Mouse (Mus musculus): ENCODE measurements at regions not wholly inside any gene's neighbourhood (a gene's known extent, or its start where the extent isn't known, plus 50 kb on each side); places are given as distances from the start of the nearest gene placed in this dataset.

GRCm38 (mm10) chr6:31159240-31159639, 200.4 kb upstream of the Klf14 start:
- no peak for DNase-seq (ENCODE audit: low spot score in 2 of 2)

DNA sequence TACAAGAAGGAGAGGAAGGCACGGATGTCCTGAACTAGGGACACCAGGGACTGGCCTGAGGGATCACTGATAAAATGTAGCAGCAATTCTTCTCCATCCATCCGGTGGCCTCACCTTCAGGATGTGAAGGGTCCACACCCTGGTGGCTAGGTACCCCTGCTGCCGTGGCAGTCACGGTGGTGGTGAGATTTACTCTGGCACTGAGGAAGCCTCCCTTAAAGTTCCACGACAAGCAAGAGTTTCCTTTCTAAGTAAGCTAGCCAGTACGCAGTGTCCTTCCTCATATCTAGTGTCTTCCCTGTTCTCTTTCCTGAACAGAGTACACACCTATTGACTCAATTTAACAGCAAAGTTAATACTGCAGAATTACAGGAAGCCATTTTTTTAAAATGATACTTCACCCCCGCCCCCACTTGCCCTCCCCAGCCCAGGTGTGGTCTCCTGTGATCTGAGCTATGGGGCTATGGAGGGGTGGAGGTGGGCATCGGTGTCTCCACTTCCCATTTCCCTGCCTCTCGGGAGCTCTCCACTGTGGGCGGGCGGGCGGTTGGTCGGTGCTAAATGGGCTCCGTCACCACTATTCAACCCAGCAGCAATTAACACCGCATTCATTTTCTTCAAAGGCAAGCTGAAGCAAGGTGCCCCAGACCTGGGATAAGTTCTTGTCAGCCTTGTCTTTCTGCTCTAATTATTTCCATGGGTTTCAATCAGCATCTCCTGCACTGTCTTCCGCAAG, 201.2 kb upstream of the Klf14 start:
- DNase-seq (ENCODE audit: low spot score in 2 of 2) = no peak

DNA sequence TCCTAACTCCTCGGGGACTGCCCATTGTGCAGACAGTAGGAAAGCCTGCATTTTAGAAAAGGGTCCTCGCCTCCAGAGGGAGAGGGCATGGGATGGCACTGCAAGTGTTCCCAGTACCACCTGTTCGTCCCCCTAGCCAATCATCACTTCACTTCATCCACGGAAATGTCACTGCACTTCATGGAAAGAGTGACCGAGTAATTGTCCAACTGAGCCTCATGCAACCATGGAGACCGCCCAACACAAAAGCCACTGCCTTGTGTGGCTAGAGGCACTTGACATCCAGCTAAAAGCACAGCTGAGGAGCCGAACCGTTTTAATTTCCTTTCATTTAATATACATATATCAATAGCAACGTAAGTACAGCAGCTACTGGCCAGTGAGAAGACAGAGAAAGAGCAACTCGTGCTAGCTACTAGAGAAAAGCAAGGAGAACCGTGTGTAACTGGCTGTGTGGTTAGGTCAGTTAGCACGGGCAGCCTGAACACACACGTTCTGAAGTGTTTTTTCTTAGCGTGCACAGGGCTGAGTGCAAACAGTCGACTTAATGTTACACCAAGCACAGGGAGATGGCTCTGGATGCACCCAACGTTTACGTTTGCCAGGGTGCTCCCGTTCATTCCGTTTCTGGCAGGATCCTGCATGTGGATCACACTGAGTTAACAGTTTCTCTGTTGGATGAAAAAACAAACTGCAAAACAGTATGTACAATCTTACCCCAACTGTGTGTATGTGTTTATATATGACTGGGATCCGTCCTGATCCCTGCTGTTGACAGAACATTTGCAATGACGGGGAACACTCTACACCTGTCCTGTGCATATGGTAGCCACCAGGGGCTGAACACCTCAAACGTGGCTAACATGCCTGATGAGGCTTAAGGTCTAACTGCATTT, 202.8 kb upstream of the Klf14 start:
- no peak for DNase-seq (ENCODE audit: low spot score in 2 of 2)

GRCm38 (mm10) chr6:31165011-31165410, 206.1 kb upstream of the Klf14 start:
- no peak for DNase-seq (ENCODE audit: low spot score in 2 of 2)

DNA sequence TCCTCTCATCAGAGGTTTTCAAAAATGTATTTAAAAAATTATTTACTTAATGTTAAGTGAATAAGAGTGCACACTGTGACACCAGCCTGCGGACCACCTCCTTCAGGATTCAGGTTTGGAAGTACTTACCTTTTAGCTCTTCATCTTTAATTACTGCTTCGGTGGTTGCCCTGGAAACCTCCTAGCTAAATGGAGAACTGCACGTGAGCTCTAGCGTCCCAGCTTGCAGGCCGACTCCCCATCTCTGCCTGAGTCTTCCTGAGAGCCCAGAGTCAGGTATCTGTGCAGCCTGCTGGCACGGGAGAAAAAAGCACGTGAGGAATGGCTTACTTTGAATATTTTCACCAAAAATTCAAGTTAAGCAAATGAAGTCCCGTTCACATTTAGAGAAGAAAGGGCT, 207.5 kb upstream of the Klf14 start:
- no peak for DNase-seq (ENCODE audit: low spot score in 2 of 2)

DNA sequence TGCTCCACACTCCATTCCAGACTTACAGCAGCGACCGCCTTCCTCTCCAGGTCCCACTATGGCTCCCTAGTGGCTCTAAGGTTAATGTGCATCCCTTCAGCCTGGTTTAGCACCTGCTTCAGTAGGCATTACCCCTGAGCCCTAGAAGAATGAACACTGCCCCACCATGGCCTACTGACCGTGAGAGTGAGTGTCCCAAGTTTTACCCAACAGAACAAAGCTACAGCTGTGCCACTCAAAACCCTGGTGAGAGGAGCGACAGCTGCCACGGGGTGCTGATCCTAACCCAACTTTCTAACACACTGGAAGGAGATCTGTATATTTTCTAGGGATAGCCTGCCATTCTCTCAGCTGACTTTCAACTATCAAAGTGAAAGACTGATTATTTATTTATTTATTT, 208.9 kb upstream of the Klf14 start:
- no peak for DNase-seq (ENCODE audit: low spot score in 2 of 2)

GRCm38 (mm10) chr6:31168730-31169129, 209.9 kb upstream of the Klf14 start:
- DNase-seq (ENCODE audit: low spot score in 2 of 2) = no peak

- DNase-seq (ENCODE audit: low spot score in 2 of 2) = no peak
Observed at GRCm38 (mm10) chr6:31169343-31169742, 210.5 kb upstream of the Klf14 start.

GRCm38 (mm10) chr6:31169868-31170600, 211.2 kb upstream of the Klf14 start:
- no peak for DNase-seq (ENCODE audit: low spot score in 2 of 2)

DNA sequence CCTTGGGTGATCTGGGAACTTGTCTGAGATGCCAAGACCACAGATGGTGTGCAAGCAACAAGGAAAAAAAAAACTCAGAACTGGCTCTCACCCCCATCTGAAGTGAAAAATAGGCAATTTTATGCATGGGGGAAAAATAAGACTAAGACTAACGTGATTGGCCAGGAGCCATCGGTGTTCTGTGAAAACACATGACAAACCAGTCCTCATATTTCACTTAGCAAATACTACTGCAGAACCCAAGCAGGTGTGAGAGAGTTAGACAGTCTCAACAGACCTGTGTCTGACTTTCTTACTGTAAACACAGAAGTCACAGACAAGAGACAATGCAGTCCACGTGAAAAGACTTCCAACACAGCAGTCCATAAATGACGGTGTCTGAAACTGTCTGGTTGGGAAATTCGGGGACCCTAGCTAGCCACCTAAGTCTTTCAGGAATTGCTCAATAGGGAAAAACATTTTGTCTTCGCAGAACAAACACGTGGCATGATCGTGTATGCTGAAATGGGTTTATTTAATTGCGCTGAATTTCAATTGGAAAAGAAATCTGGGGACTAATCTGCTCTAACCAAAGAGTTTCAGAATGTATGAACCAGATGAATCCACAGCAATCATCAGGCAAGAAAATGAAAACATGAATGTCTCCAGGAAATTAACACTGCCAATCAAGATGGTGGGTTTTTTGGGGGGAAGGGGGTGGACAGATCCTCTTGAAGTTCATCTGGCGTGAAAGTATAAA, 213.1 kb upstream of the Klf14 start:
- DNase-seq (ENCODE audit: low spot score in 2 of 2) = no peak

DNA sequence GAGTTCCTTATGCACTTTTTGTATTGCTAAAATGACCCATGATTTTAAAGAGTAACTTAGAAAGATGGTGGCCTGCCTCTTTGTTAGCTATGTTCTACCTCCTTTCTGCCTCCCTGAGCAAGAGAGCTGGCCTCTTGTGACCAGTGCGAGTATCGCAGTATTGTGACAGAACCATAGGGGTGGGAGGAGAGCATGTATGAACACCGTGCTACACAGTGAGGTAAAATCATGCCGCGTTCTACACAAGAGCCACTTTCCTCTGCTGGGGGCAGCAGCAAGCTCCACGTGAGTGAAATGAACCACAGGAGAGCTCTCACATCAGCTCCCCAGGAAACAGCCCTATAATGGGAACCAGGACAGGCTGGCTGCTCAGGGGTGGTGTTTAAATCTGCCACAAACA, 216.9 kb upstream of the Klf14 start:
- no peak for DNase-seq (ENCODE audit: low spot score in 2 of 2)

GRCm38 (mm10) chr6:31176368-31176767, 217.5 kb upstream of the Klf14 start:
- DNase-seq (ENCODE audit: low spot score in 2 of 2) = no peak

- DNase-seq (ENCODE audit: low spot score in 2 of 2) = no peak
Observed at GRCm38 (mm10) chr6:31176831-31177230, 218.0 kb upstream of the Klf14 start.

DNA sequence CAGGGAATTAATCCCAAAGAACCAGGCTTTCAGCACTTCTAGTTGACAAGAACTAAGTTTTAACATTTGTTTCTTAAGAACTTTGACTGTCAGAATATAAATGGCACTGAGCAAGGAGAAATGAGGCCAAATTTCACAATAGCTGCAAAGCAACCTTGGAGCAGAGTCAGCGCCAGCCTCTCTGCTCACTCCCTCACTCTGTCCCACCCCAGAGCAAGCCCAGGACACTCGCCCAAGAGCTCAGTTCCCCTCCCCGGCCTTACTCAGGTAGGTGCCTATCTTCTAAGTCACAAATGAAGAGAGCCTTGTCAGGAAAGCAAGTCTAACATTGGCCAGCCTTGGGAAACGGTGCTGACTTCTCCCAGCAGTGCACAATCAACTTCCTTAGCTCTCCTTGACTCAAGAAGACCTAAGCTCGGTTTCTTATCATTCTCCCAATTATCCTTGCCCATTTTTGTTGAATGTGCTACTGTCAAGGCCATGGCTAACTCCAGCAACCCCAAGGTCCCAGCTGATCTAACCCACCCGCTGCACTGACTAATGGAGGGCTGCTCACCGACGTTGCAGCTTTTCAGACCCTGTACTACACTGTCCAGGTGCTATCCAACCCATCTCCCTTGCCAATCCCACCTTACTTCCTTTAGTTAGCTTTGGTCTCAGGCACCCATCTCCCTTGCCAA, 219.5 kb upstream of the Klf14 start:
- no peak for DNase-seq (ENCODE audit: low spot score in 2 of 2)

DNA sequence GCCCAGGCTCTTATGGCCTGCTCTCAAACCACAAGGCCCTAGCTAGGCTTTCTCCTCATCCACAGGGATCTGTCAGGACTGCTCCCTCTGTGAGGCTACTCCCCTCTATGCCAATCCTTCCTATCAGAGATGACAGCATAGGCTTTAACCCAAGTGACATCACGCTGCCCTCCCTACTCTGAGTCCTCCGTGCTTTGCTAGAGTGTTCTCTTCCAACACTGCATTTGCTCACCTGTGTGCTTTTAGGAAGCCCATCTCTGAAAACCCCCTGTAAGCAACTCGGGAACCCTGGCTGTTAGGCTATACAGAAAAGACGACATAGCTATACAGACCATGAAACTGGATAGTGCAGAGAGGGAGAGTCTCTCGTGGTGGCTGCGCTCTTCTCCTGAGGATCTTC, 216.3 kb upstream of the Mkln1 start:
- DNase-seq (ENCODE audit: low spot score in 2 of 2) = no peak

- no peak for DNase-seq (ENCODE audit: low spot score in 2 of 2)
Observed at GRCm38 (mm10) chr6:31183127-31183526, 215.4 kb upstream of the Mkln1 start.

DNA sequence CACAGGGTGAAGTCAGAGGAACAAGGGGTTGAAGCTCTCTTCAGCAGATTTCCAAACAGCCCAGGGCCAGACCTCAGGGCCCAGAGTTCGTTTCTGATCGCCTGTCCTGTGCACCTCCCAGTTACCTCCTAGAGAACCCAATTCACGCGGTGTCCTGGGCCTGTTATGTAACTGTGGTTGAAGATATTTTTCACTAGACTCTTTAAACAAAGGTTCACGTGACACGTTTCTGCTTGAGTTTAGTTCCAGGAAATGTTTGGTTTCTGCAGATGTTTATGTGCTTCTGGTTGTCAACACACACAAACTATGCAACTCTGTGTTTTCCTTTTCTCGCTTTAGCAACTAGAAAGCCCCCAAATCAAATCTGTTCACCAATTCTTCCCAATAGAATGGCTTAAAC, 214.0 kb upstream of the Mkln1 start:
- no peak for DNase-seq (ENCODE audit: low spot score in 2 of 2)

DNA sequence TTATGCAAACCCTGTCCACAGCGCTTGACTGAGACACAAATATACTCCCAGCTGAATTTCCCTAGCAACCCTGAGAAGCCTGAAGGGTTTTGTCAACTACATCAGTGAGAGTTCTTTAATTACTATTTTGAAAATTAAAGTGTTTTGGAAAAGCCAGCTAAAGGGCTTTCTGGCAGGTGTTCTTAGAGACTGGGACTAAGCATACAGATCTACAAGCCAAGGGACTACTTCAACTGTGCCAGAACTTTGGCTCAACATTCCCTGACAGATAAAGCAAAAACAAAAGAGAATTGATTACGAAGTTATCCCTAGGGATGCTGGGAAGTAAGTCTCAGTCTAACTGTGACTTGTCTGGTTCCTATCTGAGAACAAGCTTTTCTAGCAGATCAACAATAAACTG, 213.4 kb upstream of the Mkln1 start:
- no peak for DNase-seq (ENCODE audit: low spot score in 2 of 2)

GRCm38 (mm10) chr6:31188066-31188465, 210.5 kb upstream of the Mkln1 start:
- DNase-seq (ENCODE audit: low spot score in 2 of 2) = no peak

DNA sequence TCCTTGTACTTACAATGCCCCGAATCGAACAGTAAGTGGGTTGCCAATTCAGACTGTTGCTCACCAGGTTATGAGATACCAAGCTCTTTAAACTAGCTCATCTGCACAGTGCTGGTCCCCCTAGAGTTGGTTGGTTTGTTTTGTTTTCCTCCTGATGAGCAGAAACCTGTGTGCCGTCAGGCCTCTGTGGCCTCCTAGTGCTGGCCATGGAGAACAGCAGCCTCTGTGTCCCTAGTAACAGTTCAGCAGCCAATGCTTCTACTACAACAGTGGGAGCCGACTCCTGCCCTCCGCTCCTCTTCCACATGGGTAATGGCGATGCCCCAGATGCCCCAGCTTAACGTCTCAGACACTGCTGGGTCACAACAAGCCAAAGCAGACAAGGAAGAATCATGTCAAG, 209.5 kb upstream of the Mkln1 start:
- no peak for DNase-seq (ENCODE audit: low spot score in 2 of 2)

DNA sequence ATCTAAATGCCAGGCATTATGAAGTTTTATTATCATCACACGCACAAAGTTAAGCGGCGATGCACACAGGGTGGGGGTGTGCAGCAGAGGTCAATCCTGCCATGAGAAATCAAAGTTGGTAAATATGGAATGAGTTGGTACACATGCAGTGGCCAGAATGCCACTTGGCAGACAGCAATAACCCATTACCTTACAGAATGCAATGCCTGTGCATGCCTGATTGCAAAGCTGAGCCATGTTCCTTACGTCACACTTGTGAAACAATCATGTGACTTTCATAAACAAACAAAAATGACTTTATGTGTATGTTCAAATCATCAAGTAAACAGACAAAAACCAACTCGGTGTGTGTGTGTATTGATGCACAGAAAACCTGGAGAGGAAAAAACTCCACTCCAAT, 208.5 kb upstream of the Mkln1 start:
- DNase-seq (ENCODE audit: low spot score in 2 of 2) = no peak
